In the genomic region with DNA sequence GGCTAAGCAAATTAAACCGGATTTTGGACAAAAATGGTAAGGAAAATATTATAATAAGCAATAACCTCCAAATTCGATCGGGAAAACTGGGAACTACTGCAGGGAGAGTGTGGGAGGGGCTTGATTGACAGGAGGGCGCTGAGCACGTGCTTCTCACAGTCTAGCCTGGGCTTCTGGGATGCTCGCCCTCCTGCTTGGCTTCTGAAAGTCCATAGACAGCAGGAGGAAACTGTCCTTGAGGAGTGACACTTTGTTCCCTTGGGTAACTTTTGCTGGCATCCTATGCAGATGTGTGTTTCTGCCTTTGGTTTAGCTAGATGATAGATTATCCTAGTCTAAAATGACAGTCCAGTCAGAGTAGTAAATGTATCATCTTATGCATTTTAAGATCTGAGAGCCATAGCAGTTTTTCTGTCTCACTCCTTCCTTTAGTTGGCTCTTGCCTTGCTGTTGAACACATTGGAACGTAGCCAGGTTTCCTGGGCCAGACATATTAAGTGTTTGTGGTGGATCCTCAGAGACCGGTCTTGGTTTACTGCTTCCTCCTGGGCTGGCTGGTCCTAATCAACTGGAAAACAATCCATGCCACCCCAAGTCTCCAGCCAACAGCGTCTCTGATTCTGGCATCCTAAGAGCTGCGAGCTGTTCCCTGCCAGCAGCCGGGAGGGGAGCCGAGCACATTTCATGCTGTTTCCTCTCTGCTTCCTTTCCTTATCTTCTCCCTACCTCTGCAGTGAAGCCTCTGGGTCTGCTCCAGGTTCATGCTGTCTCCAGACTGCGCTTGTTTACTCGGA, we compare ENCODE assay signal across 10 mouse cellular contexts. TPM values are rescaled to one million over a fixed set of nuclear protein-coding genes. Genes with fewer than 3 reads are reported as not detected.
DNase-seq lines count a peak whose midpoint lies in the region; ATAC-seq and TF ChIP-seq lines count a peak whose summit lies in the region.
"Had no signal": no experiment of that assay in that cellular context is flagged by ENCODE, and none has a peak within 500 bp of the region (broad histone marks: within the 10 kb centered on the region; RNA-seq: fewer than 3 reads in every experiment).

No protein-coding gene starts in this region.

- H3K9me3 ChIP-seq in forebrain, embryonic 15.5 days, result no peaks in the 10 kb centered on the region
- H3K9me3 ChIP-seq in forebrain, embryonic 11.5 days (ENCODE audit: control insufficient read depth, low read length), result no peaks in the 10 kb centered on the region

- no peaks in the 10 kb centered on the region for H3K27me3 ChIP-seq in forebrain, embryonic 15.5 days
- H3K27me3 ChIP-seq in forebrain, embryonic 11.5 days (ENCODE audit: control insufficient read depth, insufficient read depth, low read length), result no peaks in the 10 kb centered on the region
- H3K27me3 ChIP-seq in cerebellum, adult 2 months (ENCODE audit: control insufficient read depth, insufficient read depth, low read length), result no peaks in the 10 kb centered on the region; the same call in 1 of the 2 replicates

- no peaks in the 10 kb centered on the region for H3K36me3 ChIP-seq in forebrain, embryonic 15.5 days
- no peaks in the 10 kb centered on the region for H3K36me3 ChIP-seq in forebrain, embryonic 11.5 days (ENCODE audit: control insufficient read depth, insufficient read depth, low read length)

- no peak for DNase-seq in forebrain, embryonic 11.5 days (ENCODE audit: low spot score)
- peak; percentile 13 to 20 for DNase-seq in layer of hippocampus, postnatal 14 days (ENCODE audit: low spot score in 2 of 2)
- no peak for DNase-seq in layer of hippocampus, adult 8-10 months (ENCODE audit: low spot score in 2 of 2)
- peak; percentile 65 to 70 for DNase-seq in cerebellum, adult 2 months
- peak; percentile 44 for DNase-seq in lung, postnatal 10 days
- DNase-seq in gastrocnemius, adult 8-10 months (ENCODE audit: low spot score in 2 of 2), result no peak
- no peak for DNase-seq in thymus, postnatal 0 days (ENCODE audit: low spot score)

- no peak overlapping the region for H3K4me2 ChIP-seq in forebrain, embryonic 15.5 days (replicated peaks)
- no peak overlapping the region for H3K4me2 ChIP-seq in forebrain, embryonic 11.5 days (ENCODE audit: low read depth, low read length, severe bottlenecking)

- H3K4me1 ChIP-seq in forebrain, embryonic 15.5 days, result 0 out of 2 replicates have a peak, but pooled peaks cover 5% of the 10 kb centered on the region
- H3K4me1 ChIP-seq in forebrain, embryonic 11.5 days (replicated peaks; ENCODE audit: control insufficient read depth, insufficient read depth, low read length), result no peaks in the 10 kb centered on the region
- 0 out of 2 replicates have a peak, but pooled peaks cover 3% of the 10 kb centered on the region for H3K4me1 ChIP-seq in cerebellum, adult 2 months (ENCODE audit: control insufficient read depth, insufficient read depth, low read length)

- TF ChIP-seq POLR2A in cerebellum, adult 2 months (IDR thresholded peaks at IDR 0.05; ENCODE audit: borderline replicate concordance, insufficient read depth, low read length), result no peak

- H3K9ac ChIP-seq in forebrain, embryonic 15.5 days (replicated peaks), result no peak overlapping the region
- H3K9ac ChIP-seq in forebrain, embryonic 11.5 days (ENCODE audit: low read length), result no peak overlapping the region

- TF ChIP-seq CTCF in cerebellum, adult 2 months (IDR thresholded peaks at IDR 0.05; ENCODE audit: borderline replicate concordance, insufficient read depth, low read depth, low read length), result no peak

- peak; percentile 53 for ATAC-seq in forebrain, embryonic 15.5 days (replicated peaks)
- ATAC-seq in forebrain, embryonic 11.5 days (replicated peaks; ENCODE audit: low FRiP score), result no peak
- ATAC-seq: intestine, embryonic 16.5 days had no signal

- WGBS in forebrain, embryonic 15.5 days, result 61% methylated on average over 14 of the region's 14 CpGs
- WGBS in forebrain, embryonic 11.5 days, result 77% methylated on average over 14 of the region's 14 CpGs
- 15% methylated on average over 14 of the region's 14 CpGs for WGBS in cerebellum, adult 2 months

- H3K4me3 ChIP-seq in forebrain, embryonic 15.5 days, result no peak overlapping the region
- H3K4me3 ChIP-seq in forebrain, embryonic 11.5 days (ENCODE audit: low read depth, low read length), result no peak overlapping the region
- H3K4me3 ChIP-seq in cerebellum, adult 2 months (replicated peaks; ENCODE audit: insufficient read depth, low read depth, low read length), result peak overlapping the region; percentile 36

- H3K27ac ChIP-seq in forebrain, embryonic 15.5 days (replicated peaks), result no peak overlapping the region
- H3K27ac ChIP-seq in forebrain, embryonic 11.5 days (ENCODE audit: low read depth, low read length), result no peak overlapping the region
- no peak overlapping the region for H3K27ac ChIP-seq in cerebellum, adult 2 months (ENCODE audit: insufficient read depth, low read length)

RNA-seq across cellular contexts. Expression of gene Mrap2, which starts 8.1 kb away (rescaled TPM):
- 0.72 and 1.1 TPM in 2 replicates for polyA plus RNA-seq in forebrain, embryonic 15.5 days (2015; fragmentation: Nextera tagmentation; extraction: Ambion mirVana)
- polyA plus RNA-seq in forebrain, embryonic 11.5 days (2014; fragmentation: Nextera tagmentation; extraction: Ambion mirVana), result 0.41 TPM in 1 of 2 replicates, not detected in the other
- 1 to 10 TPM; 4.7 to 4.9 TPM for total RNA-seq in layer of hippocampus, postnatal 14 days (2021)
- 1 to 10 TPM; 3.3 to 5.7 (median 4.9) TPM for total RNA-seq in layer of hippocampus, adult 8-10 months (2022)
- polyA plus RNA-seq in cerebellum, adult 2 months (2012; rRNA removed), result 14.2 and 17.7 TPM in 2 replicates
- total RNA-seq in gastrocnemius, adult 8-10 months (2022), result under 1 TPM; 0.13 to 0.31 (median 0.24) TPM
- polyA plus RNA-seq in thymus, postnatal 0 days (2015; fragmentation: Nextera tagmentation; extraction: Ambion mirVana), result 0.05 and 0.21 TPM in 2 replicates
- total RNA-seq: common myeloid progenitor, adult 5-6 weeks had no signal

Comparison
In these comparisons a context has a peak if more than half of its experiments do, and no peak if none do; other contexts are left out.
1. DNase-seq: peak in layer of hippocampus, postnatal 14 days (2 of 2), cerebellum, adult 2 months (2 of 2) and lung, postnatal 10 days (single experiment); none in forebrain, embryonic 11.5 days (single experiment), layer of hippocampus, adult 8-10 months (0 of 2), gastrocnemius, adult 8-10 months (0 of 2) and thymus, postnatal 0 days (single experiment).